Mouse (Mus musculus) myocyte (in vitro differentiated cells): ENCODE results near the gene Aldh1l1. TPM values are rescaled to one million over a fixed set of nuclear protein-coding genes. Genes with fewer than 3 reads are reported as not detected.

Experiments
- H3K27me3 ChIP-seq: one replicate; pipeline ENCODE4 v1.6.1; 2011; ENCODE audit not compliant: control insufficient read depth, insufficient read depth, insufficient read length
- H3K36me3 ChIP-seq: one replicate; pipeline ENCODE4 v1.6.1; 2011; ENCODE audit not compliant: control insufficient read depth, insufficient read depth
- H3K4me2 ChIP-seq: one replicate; pipeline ENCODE4 v1.6.1; 2011; ENCODE audit warnings: low read depth, control low read depth
- H3K4me3 ChIP-seq: one replicate; pipeline ENCODE4 v1.5.1; 2011; ENCODE audit warnings: mild to moderate bottlenecking, control low read depth, moderate library complexity
- H3K79me2 ChIP-seq: one replicate; pipeline ENCODE4 v1.6.1; 2011; ENCODE audit not compliant: control insufficient read depth, insufficient read depth
- H3ac ChIP-seq: one replicate; pipeline ENCODE4 v1.6.1; 2011; ENCODE audit not compliant: control insufficient read depth, insufficient read length
- CEBPB ChIP-seq: IDR thresholded peaks from 2 replicates; pipeline ENCODE4 v1.6.1; 2011; ENCODE audit warnings: mild to moderate bottlenecking, moderate library complexity; ENCODE audit not compliant: poor library complexity, insufficient read depth, severe bottlenecking
- E2F4 ChIP-seq: IDR thresholded peaks from one replicate; pipeline ENCODE4 v1.6.1; 2011; ENCODE audit warnings: mild to moderate bottlenecking, control low read depth, moderate library complexity; ENCODE audit not compliant: insufficient read depth
- MAX ChIP-seq: IDR thresholded peaks from one replicate; pipeline ENCODE4 v1.6.1; 2011; ENCODE audit warnings: low read depth, mild to moderate bottlenecking, control low read depth
- MYOD1 ChIP-seq, 3 experiments: IDR thresholded peaks; one replicate each; pipeline ENCODE4 v1.6.1; 2011; ENCODE audit warnings: control low read depth in 2 of 3, low read depth in 2 of 3, mild to moderate bottlenecking in 2 of 3, moderate library complexity in 1 of 3; ENCODE audit not compliant: insufficient read length in 2 of 3, control insufficient read depth in 1 of 3
- MYOG ChIP-seq, 3 experiments: IDR thresholded peaks; one replicate each; pipeline ENCODE4 v1.6.1; 2011; ENCODE audit warnings: control low read depth in 2 of 3, low read depth in 2 of 3, mild to moderate bottlenecking in 2 of 3; ENCODE audit not compliant: insufficient read length in 2 of 3, control insufficient read depth in 1 of 3, insufficient read depth in 1 of 3
- POLR2A ChIP-seq: IDR thresholded peaks from one replicate; pipeline ENCODE4 v1.6.1; 2011; ENCODE audit warnings: low read depth, mild to moderate bottlenecking, control low read depth, moderate library complexity; ENCODE audit not compliant: insufficient read length
- POLR2AphosphoS2 ChIP-seq: IDR thresholded peaks from one replicate; pipeline ENCODE4 v1.6.1; 2011; ENCODE audit warnings: low read depth, control low read depth; ENCODE audit not compliant: insufficient read length
- REST ChIP-seq: IDR thresholded peaks from one replicate; pipeline ENCODE4 v1.6.1; 2011; ENCODE audit warnings: mild to moderate bottlenecking, control low read depth, moderate library complexity; ENCODE audit not compliant: insufficient read depth, insufficient read length
- SRF ChIP-seq: IDR thresholded peaks from one replicate; pipeline ENCODE4 v1.6.1; 2011; ENCODE audit warnings: low read depth; ENCODE audit not compliant: control insufficient read depth, insufficient read length
- TCF12 ChIP-seq: IDR thresholded peaks from one replicate; pipeline ENCODE4 v1.6.1; 2011; ENCODE audit warnings: mild to moderate bottlenecking, control low read depth; ENCODE audit not compliant: poor library complexity, insufficient read depth, severe bottlenecking
- TCF3 ChIP-seq: IDR thresholded peaks from one replicate; pipeline ENCODE4 v1.6.1; 2011; ENCODE audit warnings: low read depth, control low read depth; ENCODE audit not compliant: insufficient read length
- USF1 ChIP-seq: IDR thresholded peaks from one replicate; pipeline ENCODE4 v1.6.1; 2011; ENCODE audit warnings: low read depth, mild to moderate bottlenecking, control low read depth, moderate library complexity
- polyA plus RNA-seq: library from polyadenylated mRNA; unstranded; fragments of >200 nt; fragmentation: generic; extraction: Trizol; gene quantifications from one replicate; pipeline ENCODE4 v1.2.1, GENCODE M21; 2012; ENCODE audit warnings: missing spikeins

Aldh1l1 gene
- polyA plus RNA-seq, 1 experiment = 1.1 TPM

- Histone ChIP-seq H3K4me2 (no peak overlapping the region), H3K27me3 (peaks cover 14% of the 10 kb centered on the region), H3ac (no peak overlapping the region), H3K4me3 (no peak overlapping the region), H3K79me2 (no peaks in the 10 kb centered on the region), H3K36me3 (no peaks in the 10 kb centered on the region)
- no peak for TF ChIP-seq POLR2AphosphoS2
- no peak for TF ChIP-seq E2F4
- no peak for TF ChIP-seq MYOD1 (IDR thresholded peaks at IDR 0.05; ENCODE audit: control insufficient read depth in 1 of 3, insufficient read length in 2 of 3, low read depth in 2 of 3)
- TF ChIP-seq CEBPB = no peak
- no peak for TF ChIP-seq TCF12
- TF ChIP-seq USF1 = no peak
- TF ChIP-seq POLR2A = no peak
- TF ChIP-seq MYOG (IDR thresholded peaks at IDR 0.05; ENCODE audit: control insufficient read depth in 1 of 3, insufficient read depth in 1 of 3, insufficient read length in 2 of 3, low read depth in 2 of 3) = no peak
- no peak for TF ChIP-seq MAX
- TF ChIP-seq SRF = no peak
Measured at GRCm38 (mm10) chr6:90529461-90530046, 43.3 kb downstream of the Aldh1l1 start.

GRCm38 (mm10) chr6:90532575-90533190 is 46.5 kb downstream of the Aldh1l1 start:
- Histone ChIP-seq H3K4me3 (no peak overlapping the region), H3K36me3 (no peaks in the 10 kb centered on the region), H3K27me3 (peaks cover 3% of the 10 kb centered on the region), H3K4me2 (no peak overlapping the region), H3K79me2 (no peaks in the 10 kb centered on the region), H3ac (no peak overlapping the region)
- no peak for TF ChIP-seq TCF12
- no peak for TF ChIP-seq MYOD1 (IDR thresholded peaks at IDR 0.05; ENCODE audit: control insufficient read depth in 1 of 3, insufficient read length in 2 of 3, low read depth in 2 of 3)
- no peak for TF ChIP-seq POLR2A
- TF ChIP-seq POLR2AphosphoS2 = no peak
- no peak for TF ChIP-seq MAX
- TF ChIP-seq CEBPB = no peak
- no peak for TF ChIP-seq SRF
- no peak for TF ChIP-seq E2F4
- no peak for TF ChIP-seq REST
- no peak for TF ChIP-seq TCF3
- no peak for TF ChIP-seq USF1
- no peak for TF ChIP-seq MYOG (IDR thresholded peaks at IDR 0.05; ENCODE audit: control insufficient read depth in 1 of 3, insufficient read depth in 1 of 3, insufficient read length in 2 of 3, low read depth in 2 of 3)

- Histone ChIP-seq H3K79me2 (no peaks in the 10 kb centered on the region), H3ac (no peak overlapping the region), H3K36me3 (no peaks in the 10 kb centered on the region), H3K27me3 (peaks cover 3% of the 10 kb centered on the region), H3K4me3 (no peak overlapping the region), H3K4me2 (no peak overlapping the region)
- TF ChIP-seq MYOD1 (IDR thresholded peaks at IDR 0.05; ENCODE audit: control insufficient read depth in 1 of 3, insufficient read length in 2 of 3, low read depth in 2 of 3) (no peak), MAX (no peak), TCF12 (no peak), CEBPB (no peak), SRF (no peak), REST (no peak), MYOG (IDR thresholded peaks at IDR 0.05; ENCODE audit: control insufficient read depth in 1 of 3, insufficient read depth in 1 of 3, insufficient read length in 2 of 3, low read depth in 2 of 3) (no peak), E2F4 (no peak), TCF3 (no peak), USF1 (no peak), POLR2A (no peak), POLR2AphosphoS2 (no peak)
Measured at GRCm38 (mm10) chr6:90533505-90533904, 47.3 kb downstream of the Aldh1l1 start.

GRCm38 (mm10) chr6:90534701-90535475 is 48.7 kb downstream of the Aldh1l1 start:
- Histone ChIP-seq H3K36me3 (no peaks in the 10 kb centered on the region), H3K27me3 (peaks cover 3% of the 10 kb centered on the region), H3ac (no peak overlapping the region), H3K4me3 (no peak overlapping the region), H3K79me2 (no peaks in the 10 kb centered on the region), H3K4me2 (no peak overlapping the region)
- TF ChIP-seq CEBPB (no peak), USF1 (no peak), SRF (no peak)
